Mouse (Mus musculus) macrophage (primary cell): Measurements from ENCODE around the gene Tmprss4. TPM values are rescaled to one million over a fixed set of nuclear protein-coding genes. Genes with fewer than 3 reads are reported as not detected.

ENCODE experiments used
- H3K27ac ChIP-seq: fragments of 350-480 bp; formaldehyde crosslinking; 2 replicates; pipeline ENCODE4 v1.9.0; 2021
- H3K36me3 ChIP-seq: fragments of 350-480 bp; formaldehyde crosslinking; 2 replicates; pipeline ENCODE4 v1.9.0; 2021; ENCODE audit errors: inconsistent target
- H3K4me3 ChIP-seq: fragments of 350-480 bp; formaldehyde crosslinking; 2 replicates; pipeline ENCODE4 v1.9.0; 2021; ENCODE audit errors: inconsistent target
- H3K79me2 ChIP-seq: fragments of 350-480 bp; formaldehyde crosslinking; 2 replicates; pipeline ENCODE4 v1.9.0; 2021; ENCODE audit errors: inconsistent target
- WGBS: methylation state at CpG from one replicate; pipeline ENCODE4 v1.1.7; 2026; ENCODE audit warnings: inconsistent platforms; ENCODE audit not compliant: missing documents; 5-methylcytosine and 5-hydroxymethylcytosine counted together
- polyA plus RNA-seq: library from polyadenylated mRNA; stranded (reverse); fragments of 250-400 nt; gene quantifications from 3 replicates; pipeline ENCODE4 v1.2.4, GENCODE M21; 2018; ENCODE audit warnings: inconsistent platforms
- total RNA-seq, 78 experiments: library from RNA; depleted of rRNA; stranded (reverse); fragments of 250-400 nt; gene quantifications; 1 replicate in 9 of 78; 2 replicates in 24 of 78; 3 replicates in 43 of 78; 4 replicates in 2 of 78; pipeline ENCODE4 v1.2.4; 2018; ENCODE audit warnings: inconsistent platforms in 56 of 78

Gene Tmprss4
- total RNA-seq (2018; cell fraction: chromatin; rRNA removed) = 10 to 100 TPM in 10 of 26 experiments, 1 to 10 TPM in 15, under 1 TPM in 1; 0.50 to 23.3 (median 5.6) TPM
- 1 to 10 TPM in 21 of 26 experiments, under 1 TPM in 5; 0.33 to 4.7 (median 1.7) TPM for total RNA-seq (2018; cell fraction: cytosol; rRNA removed)
- 10 to 100 TPM in 5 of 26 experiments, 1 to 10 TPM in 19, under 1 TPM in 1, not detected in 1; 0.75 to 14.9 (median 5.3) TPM for total RNA-seq (2018; cell fraction: nucleus; rRNA removed)
- 0.54 to 2.3 TPM (median 2.1 TPM) in 3 replicates for polyA plus RNA-seq

DNA sequence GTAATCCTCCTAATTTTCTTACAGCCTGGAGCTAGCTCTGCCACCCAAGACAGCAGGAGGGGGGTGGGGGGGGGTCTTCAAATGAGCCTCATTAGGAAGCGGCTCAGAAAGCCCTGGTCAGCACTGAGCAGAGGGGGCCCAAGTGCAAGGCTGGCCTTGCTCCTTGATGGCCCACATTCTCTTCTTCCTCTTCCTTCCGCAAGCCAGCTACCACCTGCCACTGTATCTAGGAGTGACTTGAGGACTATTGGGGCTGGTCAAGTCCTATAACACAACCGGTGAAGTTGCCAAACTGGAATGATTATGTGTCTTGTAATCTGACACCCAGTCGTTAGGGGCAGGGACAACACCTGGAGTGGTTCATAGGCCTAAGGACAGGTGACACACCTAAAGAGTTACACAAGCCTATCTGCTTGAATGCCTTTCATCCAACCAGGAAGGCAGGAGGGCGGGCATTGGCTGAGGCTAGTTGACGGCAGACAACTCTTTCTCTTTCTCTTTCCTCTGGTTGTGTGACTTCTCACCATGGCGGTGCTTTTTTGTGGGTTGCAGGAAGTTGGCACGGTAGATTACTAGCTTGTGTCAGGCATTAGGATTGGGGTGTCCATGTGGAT, at the start of gene Tmprss4:
Tmprss4 (minus strand) TSS at position 296 of the 614 bp plus-strand sequence.
- H3K79me2 ChIP-seq = no peaks in the 10 kb centered on the region
- H3K36me3 ChIP-seq = no peaks in the 10 kb centered on the region
- 71% methylated on average over 6 of the region's 8 CpGs for WGBS
- H3K4me3 ChIP-seq = no peak within 1 kb of the TSS
- H3K27ac ChIP-seq = no peak within 1 kb of the TSS

DNA sequence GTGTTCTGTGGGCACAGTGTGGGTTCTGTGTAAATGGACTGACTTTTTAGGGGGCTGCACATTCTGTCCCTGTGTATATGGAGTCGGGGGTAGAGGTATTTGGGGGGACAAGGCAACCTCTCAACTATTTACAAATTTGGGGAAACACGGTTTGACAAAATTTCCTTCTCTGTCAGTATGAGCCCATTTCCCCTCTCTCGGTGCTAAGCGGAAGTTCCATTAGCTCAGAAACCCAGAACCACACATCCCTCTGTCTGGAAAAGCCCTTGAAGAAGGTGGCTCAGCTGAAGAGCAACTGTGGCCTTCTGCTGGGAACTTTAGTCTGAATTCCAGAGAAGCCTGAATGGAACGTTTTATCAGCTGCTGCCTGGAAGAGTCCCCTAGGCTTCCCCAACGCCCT, 48.5 kb upstream of the Tmprss4 start:
- Histone ChIP-seq H3K36me3 (peaks cover 39% of the 10 kb centered on the region), H3K27ac (peak overlapping the region; percentile 61), H3K4me3 (no peak overlapping the region)

DNA sequence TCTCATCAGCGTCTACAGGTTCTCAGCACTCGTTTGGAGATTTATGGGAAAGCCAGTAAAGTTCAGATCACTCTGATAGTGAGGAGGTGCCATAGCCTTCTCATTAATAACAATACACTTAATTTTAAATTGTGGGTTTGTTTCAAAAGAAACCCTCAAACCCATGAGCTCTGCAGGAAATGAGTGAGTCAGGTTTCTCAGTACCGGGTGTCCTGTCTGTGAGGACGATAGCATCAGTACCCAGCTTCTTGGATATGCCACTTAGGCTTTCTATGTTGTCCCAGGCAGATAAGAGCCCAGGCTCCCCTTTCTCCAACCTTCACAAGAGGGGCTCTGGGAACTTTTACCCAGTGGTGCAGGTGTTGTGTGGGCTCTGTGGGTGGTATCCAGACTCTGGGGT, 48.1 kb upstream of the Tmprss4 start:
- 21% methylated on average over 4 of the region's 4 CpGs for WGBS
- Histone ChIP-seq H3K36me3 (peaks cover 35% of the 10 kb centered on the region), H3K79me2 (peaks cover 35% of the 10 kb centered on the region), H3K27ac (peak overlapping the region; percentile 61), H3K4me3 (no peak overlapping the region)

More for the DNA sequence above, 48.5 kb upstream of the Tmprss4 start:
- peaks cover 39% of the 10 kb centered on the region for H3K79me2 ChIP-seq
- WGBS = 28% methylated on average over 6 of the region's 6 CpGs

- 47% methylated on average over 3 of the region's 3 CpGs for WGBS
- H3K27ac ChIP-seq = peak overlapping the region; percentile 61
- peaks cover 30% of the 10 kb centered on the region for H3K79me2 ChIP-seq
- H3K4me3 ChIP-seq = no peak overlapping the region
- H3K36me3 ChIP-seq = peaks cover 33% of the 10 kb centered on the region
Observed at GRCm38 (mm10) chr9:45251281-45251680, 47.4 kb upstream of the Tmprss4 start.

DNA sequence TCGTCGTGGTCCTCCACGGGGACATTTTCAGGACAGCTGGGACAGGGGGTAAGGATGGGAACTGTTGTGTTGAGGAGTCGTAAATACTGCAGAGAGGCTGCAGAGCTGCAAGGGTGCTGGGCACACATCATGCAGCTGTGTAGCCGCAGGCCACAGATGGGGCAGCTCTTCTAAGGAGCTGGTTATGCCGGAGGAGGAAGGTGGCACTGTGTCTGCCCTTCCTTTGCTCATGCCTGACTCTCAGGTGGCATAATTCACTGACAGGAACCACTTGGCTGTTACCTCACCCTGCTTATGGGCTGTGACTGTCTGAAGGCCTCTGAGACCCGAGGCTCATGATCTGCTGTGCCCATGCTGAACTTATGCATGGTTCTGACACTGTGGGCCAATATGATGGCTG, 46.4 kb upstream of the Tmprss4 start:
- 75% methylated on average over 7 of the region's 7 CpGs for WGBS
- Histone ChIP-seq H3K79me2 (peaks cover 20% of the 10 kb centered on the region), H3K4me3 (no peak overlapping the region), H3K36me3 (peaks cover 23% of the 10 kb centered on the region), H3K27ac (peak overlapping the region; percentile 21; the same call in 1 of the 2 replicates)

GRCm38 (mm10) chr9:45247536-45247935, 43.6 kb upstream of the Tmprss4 start:
- 37% methylated on average over 2 of the region's 2 CpGs for WGBS
- peak overlapping the region; percentile 100 for H3K27ac ChIP-seq

DNA sequence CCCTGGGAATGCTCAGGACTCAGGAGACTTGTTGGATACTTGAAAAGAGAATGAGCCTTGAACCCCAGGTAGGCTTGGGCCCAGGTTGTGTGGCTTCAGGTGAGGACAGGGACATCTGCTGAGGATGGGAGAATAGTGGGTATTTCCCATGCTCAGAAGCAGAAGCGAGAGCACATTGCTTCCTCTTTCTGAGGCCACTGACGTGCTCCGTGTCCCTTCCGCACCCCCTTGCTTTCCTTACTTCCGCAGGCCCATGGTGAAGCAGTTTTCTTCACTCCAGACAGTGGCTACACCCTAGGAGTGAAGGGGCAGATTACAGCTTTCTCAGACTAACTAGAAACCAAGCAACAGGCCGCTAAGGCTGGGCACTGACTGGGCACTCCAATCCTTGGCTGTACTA, 42.2 kb upstream of the Tmprss4 start:
- 5% methylated on average over 6 of the region's 6 CpGs for WGBS
- H3K4me3 ChIP-seq = no peak overlapping the region
- no peaks in the 10 kb centered on the region for H3K36me3 ChIP-seq
- H3K79me2 ChIP-seq = no peaks in the 10 kb centered on the region
- peak overlapping the region; percentile 100 for H3K27ac ChIP-seq

More at GRCm38 (mm10) chr9:45247536-45247935, 43.6 kb upstream of the Tmprss4 start:
- Histone ChIP-seq H3K79me2 (no peaks in the 10 kb centered on the region), H3K4me3 (no peak overlapping the region), H3K36me3 (no peaks in the 10 kb centered on the region)

DNA sequence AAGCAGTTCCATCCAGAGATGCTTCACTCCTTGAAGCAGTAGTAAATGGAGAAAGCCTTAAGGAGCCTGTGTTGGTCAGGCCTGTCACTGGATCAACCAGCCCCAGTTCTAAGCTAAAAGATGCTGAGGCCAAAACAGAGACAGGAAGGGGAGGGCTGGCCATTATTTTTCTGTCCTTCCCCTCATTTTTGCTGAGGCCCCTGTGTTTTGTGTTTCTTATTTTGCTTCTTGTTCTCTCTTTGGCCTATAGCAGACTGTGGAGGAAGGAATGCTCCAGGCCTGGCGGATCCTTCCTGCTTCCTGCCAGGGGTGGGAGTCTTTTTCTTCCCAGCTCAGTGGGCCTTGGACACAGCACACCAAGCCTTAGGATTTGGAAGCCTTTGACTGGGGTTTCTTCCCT, 41.5 kb upstream of the Tmprss4 start:
- Histone ChIP-seq H3K36me3 (no peaks in the 10 kb centered on the region), H3K4me3 (no peak overlapping the region), H3K79me2 (no peaks in the 10 kb centered on the region), H3K27ac (peak overlapping the region; percentile 100)
- WGBS = 71% methylated on average over 1 of the region's 1 CpGs

DNA sequence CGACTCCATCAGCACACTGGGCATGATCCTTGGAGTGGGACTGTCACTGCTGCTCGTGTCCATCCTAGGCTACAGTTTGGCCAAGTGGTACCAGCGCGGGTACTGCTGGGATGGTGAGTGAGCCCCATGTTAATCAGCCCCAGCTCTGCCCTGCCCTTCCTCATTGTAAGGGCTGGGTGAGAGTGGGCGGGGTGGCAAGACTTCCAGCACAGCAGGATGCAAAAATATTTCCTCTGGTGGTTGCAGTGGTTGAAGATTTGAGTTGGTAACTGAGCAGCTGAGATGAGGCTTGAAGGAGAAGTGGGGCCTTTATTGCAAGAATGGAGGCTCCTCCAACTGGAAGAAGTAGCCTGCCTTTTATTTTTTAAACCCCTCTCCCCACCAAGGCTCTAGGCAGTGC, 37.5 kb upstream of the Tmprss4 start:
- no peaks in the 10 kb centered on the region for H3K36me3 ChIP-seq
- H3K4me3 ChIP-seq = no peak overlapping the region
- no peaks in the 10 kb centered on the region for H3K79me2 ChIP-seq
- peak overlapping the region; percentile 81 for H3K27ac ChIP-seq
- WGBS = 22% methylated on average over 5 of the region's 5 CpGs

DNA sequence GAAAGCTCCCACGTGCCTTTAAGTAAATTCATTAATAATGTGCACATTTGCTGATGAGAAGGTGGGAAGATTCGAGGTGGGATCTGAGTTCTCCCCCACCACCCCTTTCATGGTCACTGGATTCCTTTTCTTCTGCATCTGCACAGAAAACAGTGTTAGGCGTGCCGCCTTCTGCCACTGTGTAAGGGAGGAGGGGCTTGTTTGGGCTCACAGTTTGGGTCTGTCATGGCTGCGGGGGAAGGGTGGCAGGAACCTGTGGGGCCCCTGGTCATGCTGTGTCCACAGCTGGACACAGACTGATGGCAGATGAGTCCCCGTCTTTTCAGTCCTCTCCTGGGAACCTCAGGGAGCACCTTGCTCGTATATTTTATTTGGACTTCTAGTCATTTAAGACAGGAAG, 32.9 kb upstream of the Tmprss4 start:
- H3K79me2 ChIP-seq = no peaks in the 10 kb centered on the region
- H3K27ac ChIP-seq = no peak overlapping the region
- no peak overlapping the region for H3K4me3 ChIP-seq
- 91% methylated on average over 7 of the region's 7 CpGs for WGBS
- H3K36me3 ChIP-seq = no peaks in the 10 kb centered on the region

GRCm38 (mm10) chr9:45235668-45236227, 31.9 kb upstream of the Tmprss4 start:
- no peak overlapping the region for H3K4me3 ChIP-seq
- no peaks in the 10 kb centered on the region for H3K36me3 ChIP-seq
- no peaks in the 10 kb centered on the region for H3K79me2 ChIP-seq
- peak overlapping the region; percentile 25 for H3K27ac ChIP-seq
- 30% methylated on average over 6 of the region's 6 CpGs for WGBS

DNA sequence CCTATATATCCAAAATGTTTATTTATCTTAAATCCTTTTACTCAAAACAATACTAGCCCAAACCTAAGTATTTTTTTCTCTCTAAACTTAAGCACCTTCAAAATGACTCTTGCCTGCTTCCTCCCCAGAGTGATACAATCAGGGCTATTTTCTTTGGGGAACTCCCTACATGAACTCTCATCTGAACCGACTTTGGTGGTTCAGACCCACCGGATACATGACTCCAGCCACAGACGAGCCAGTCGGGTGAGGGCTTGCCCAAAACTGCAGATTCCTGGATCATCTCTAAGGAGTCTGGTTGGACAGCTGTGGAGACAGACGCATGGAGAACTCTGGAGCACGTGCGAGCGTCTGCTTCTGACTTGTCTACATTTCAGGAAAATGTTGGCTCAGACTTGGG, 25.5 kb upstream of the Tmprss4 start:
- no peaks in the 10 kb centered on the region for H3K36me3 ChIP-seq
- WGBS = 62% methylated on average over 8 of the region's 8 CpGs

DNA sequence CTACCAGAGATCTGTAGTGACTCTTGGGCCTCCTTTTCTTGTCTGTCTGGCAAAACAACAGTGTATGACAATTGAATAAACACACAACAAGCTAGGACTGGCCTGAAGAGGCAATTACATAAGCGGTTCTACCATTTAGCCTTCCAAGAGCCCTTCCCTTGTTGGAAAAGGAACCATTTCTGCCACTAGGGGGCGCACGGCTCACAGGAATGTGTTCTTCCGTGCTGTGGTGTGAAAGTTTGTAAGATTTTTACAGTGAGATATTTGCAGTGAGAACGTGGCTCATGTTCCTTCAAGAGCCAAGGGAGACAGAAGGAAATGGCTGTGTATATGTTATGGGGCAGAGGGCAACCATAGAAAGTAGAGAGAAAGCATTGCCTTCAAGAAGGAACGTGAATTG, 17.7 kb upstream of the Tmprss4 start:
- 0 out of 2 replicates have a peak overlapping the region, but pooled peaks have one; percentile 24 for H3K27ac ChIP-seq
- H3K36me3 ChIP-seq = no peaks in the 10 kb centered on the region
- no peaks in the 10 kb centered on the region for H3K79me2 ChIP-seq
- WGBS = 17% methylated on average over 6 of the region's 6 CpGs
- no peak overlapping the region for H3K4me3 ChIP-seq

More for the DNA sequence above, 25.5 kb upstream of the Tmprss4 start:
- Histone ChIP-seq H3K27ac (no peak overlapping the region), H3K4me3 (no peak overlapping the region), H3K79me2 (no peaks in the 10 kb centered on the region)

- Histone ChIP-seq H3K36me3 (no peaks in the 10 kb centered on the region), H3K27ac (no peak overlapping the region), H3K4me3 (no peak overlapping the region), H3K79me2 (no peaks in the 10 kb centered on the region)
- 97% methylated on average over 3 of the region's 3 CpGs for WGBS
Observed at GRCm38 (mm10) chr9:45219644-45220043, 15.8 kb upstream of the Tmprss4 start.

- no peak overlapping the region for H3K27ac ChIP-seq
- no peaks in the 10 kb centered on the region for H3K79me2 ChIP-seq
- H3K4me3 ChIP-seq = no peak overlapping the region
- WGBS = 81% methylated on average over 11 of the region's 11 CpGs
- no peaks in the 10 kb centered on the region for H3K36me3 ChIP-seq
Observed at GRCm38 (mm10) chr9:45215526-45216179, 11.8 kb upstream of the Tmprss4 start.
